Mouse (Mus musculus): ENCODE measurements around the gene Hnf1b. TPM values are rescaled to one million over a fixed set of nuclear protein-coding genes. Genes with fewer than 3 reads are reported as not detected.

The Hnf1b gene
- total RNA-seq (2021), result 1.8 TPM in 1 of 2 replicates, not detected in the other
- long read RNA-seq, experiment 1, result 0 reads
- long read RNA-seq, experiment 2, result 0 reads

GRCm38 (mm10) chr11:83849529-83850335 lies at the start of gene Hnf1b:
TSS of gene Hnf1b (plus strand) at chr11:83850063.
- no peak for DNase-seq

- DNase-seq, result peak; percentile 54
Observed at GRCm38 (mm10) chr11:83802166-83802565, 47.7 kb upstream of the Hnf1b start.

- DNase-seq, result no peak
Observed at GRCm38 (mm10) chr11:83802581-83802980, 47.3 kb upstream of the Hnf1b start.

- DNase-seq, result no peak
Observed at GRCm38 (mm10) chr11:83810441-83810840, 39.4 kb upstream of the Hnf1b start.

- no peak for DNase-seq
Observed at GRCm38 (mm10) chr11:83815191-83815590, 34.7 kb upstream of the Hnf1b start.

GRCm38 (mm10) chr11:83815628-83816027 lies 34.2 kb upstream of the Hnf1b start:
- DNase-seq, result peak; percentile 77

- no peak for DNase-seq
Observed at GRCm38 (mm10) chr11:83817048-83817447, 32.8 kb upstream of the Hnf1b start.

- no peak for DNase-seq
Observed at GRCm38 (mm10) chr11:83817994-83818393, 31.9 kb upstream of the Hnf1b start.

- DNase-seq, result no peak
Observed at GRCm38 (mm10) chr11:83818591-83819127, 31.2 kb upstream of the Hnf1b start.

GRCm38 (mm10) chr11:83819806-83820483 lies 29.9 kb upstream of the Hnf1b start:
- DNase-seq, result no peak

- DNase-seq, result no peak
Observed at GRCm38 (mm10) chr11:83826142-83826541, 23.7 kb upstream of the Hnf1b start.

- DNase-seq, result no peak
Observed at GRCm38 (mm10) chr11:83828553-83829142, 21.2 kb upstream of the Hnf1b start.

- peak; percentile 52 for DNase-seq
Observed at GRCm38 (mm10) chr11:83832389-83832788, 17.5 kb upstream of the Hnf1b start.

GRCm38 (mm10) chr11:83833517-83833916 lies 16.3 kb upstream of the Hnf1b start:
- DNase-seq, result no peak

GRCm38 (mm10) chr11:83833959-83834496 lies 15.8 kb upstream of the Hnf1b start:
- peak; percentile 18 for DNase-seq

- DNase-seq, result no peak
Observed at GRCm38 (mm10) chr11:83839451-83839850, 10.4 kb upstream of the Hnf1b start.

- DNase-seq, result no peak
Observed at GRCm38 (mm10) chr11:83843534-83843933, 6.3 kb upstream of the Hnf1b start.

GRCm38 (mm10) chr11:83850586-83851272 lies 866 bp downstream of the Hnf1b start:
- no peak for DNase-seq

- no peak for DNase-seq
Observed at GRCm38 (mm10) chr11:83851273-83852015, 1.6 kb downstream of the Hnf1b start.

- no peak for DNase-seq
Observed at GRCm38 (mm10) chr11:83852016-83852355, 2.1 kb downstream of the Hnf1b start.

- no peak for DNase-seq
Observed at GRCm38 (mm10) chr11:83852501-83853211, 2.8 kb downstream of the Hnf1b start.

All from adrenal gland, postnatal 14 days (tissue).